ENCODE assay signal across 14 mouse cellular contexts in genomic region chr12:84399663-84400062, GRCm38 (mm10). TPM values are rescaled to one million over a fixed set of nuclear protein-coding genes. Genes with fewer than 3 reads are reported as not detected.
DNase-seq lines count a peak whose midpoint lies in the region; ATAC-seq and TF ChIP-seq lines count a peak whose summit lies in the region.
"Had no signal": no experiment of that assay in that cellular context is flagged by ENCODE, and none has a peak within 500 bp of the region (broad histone marks: within the 10 kb centered on the region; RNA-seq: fewer than 3 reads in every experiment).

No protein-coding gene starts in this region.

- peaks cover 20% of the 10 kb centered on the region; the same call in 1 of the 2 replicates for H3K36me3 ChIP-seq in liver, adult 2 months (ENCODE audit: control insufficient read depth, insufficient read depth, low read length)
- H3K36me3 ChIP-seq in liver, embryonic 13.5 days: no peaks in the 10 kb centered on the region
- H3K36me3 ChIP-seq: embryonic facial prominence, embryonic 13.5 days; midbrain, embryonic 13.5 days had no signal

- 18% methylated on average over 9 of the region's 9 CpGs for WGBS in liver, adult 2 months
- WGBS in liver, embryonic 13.5 days (ENCODE audit: insufficient replicate concordance): 63% methylated on average over 9 of the region's 9 CpGs

- no peaks in the 10 kb centered on the region for H3K27me3 ChIP-seq in liver, adult 2 months (ENCODE audit: control insufficient read depth, insufficient read depth, low read length)
- H3K27me3 ChIP-seq in liver, embryonic 13.5 days: no peaks in the 10 kb centered on the region
- H3K27me3 ChIP-seq: embryonic facial prominence, embryonic 13.5 days; midbrain, embryonic 13.5 days had no signal

- TF ChIP-seq CTCF in liver, adult 2 months (IDR thresholded peaks at IDR 0.05; ENCODE audit: low read depth, low read length): no peak
- TF ChIP-seq CTCF in left cerebral cortex, adult 2 months (IDR thresholded peaks at IDR 0.05): no peak

- no peaks in the 10 kb centered on the region for H3K9me3 ChIP-seq in liver, embryonic 13.5 days (replicated peaks)
- H3K9me3 ChIP-seq: embryonic facial prominence, embryonic 13.5 days; midbrain, embryonic 13.5 days had no signal

- H3K4me2 ChIP-seq in liver, embryonic 13.5 days: 0 out of 2 replicates have a peak overlapping the region, but pooled peaks have one; percentile 1
- H3K4me2 ChIP-seq: embryonic facial prominence, embryonic 13.5 days; midbrain, embryonic 13.5 days had no signal

- H3K27ac ChIP-seq in liver, adult 2 months (replicated peaks; ENCODE audit: insufficient read depth, low read depth, low read length): peak overlapping the region; percentile 100
- H3K27ac ChIP-seq in liver, embryonic 13.5 days: peak overlapping the region; percentile 68
- no peak overlapping the region for H3K27ac ChIP-seq in left cerebral cortex, adult 2 months
- H3K27ac ChIP-seq: embryonic facial prominence, embryonic 13.5 days; midbrain, embryonic 13.5 days had no signal

- intact Hi-C loops in left cerebral cortex, adult 2 months (cut with DNase I): no loop called here
- intact Hi-C loops in gastrocnemius, postnatal 36 days (cut with DNase I): no loop called here

- H3K4me3 ChIP-seq in liver, adult 2 months (ENCODE audit: insufficient read depth, low read depth, low read length): peak overlapping the region; percentile 77
- H3K4me3 ChIP-seq in liver, embryonic 13.5 days (replicated peaks): no peak overlapping the region
- H3K4me3 ChIP-seq in left cerebral cortex, adult 2 months: no peak overlapping the region
- H3K4me3 ChIP-seq: embryonic facial prominence, embryonic 13.5 days; midbrain, embryonic 13.5 days had no signal

- H3K4me1 ChIP-seq in liver, adult 2 months (ENCODE audit: control insufficient read depth, insufficient read depth, low read length): peaks cover 16% of the 10 kb centered on the region
- peaks cover 23% of the 10 kb centered on the region for H3K4me1 ChIP-seq in liver, embryonic 13.5 days (replicated peaks)
- H3K4me1 ChIP-seq: embryonic facial prominence, embryonic 13.5 days; midbrain, embryonic 13.5 days had no signal

- peak; percentile 26; the same call in 1 of the 2 replicates for TF ChIP-seq POLR2A in liver, adult 2 months (IDR thresholded peaks at IDR 0.05; ENCODE audit: extremely low read depth, insufficient read depth, low read length)

- ATAC-seq in liver, embryonic 13.5 days (ENCODE audit: low read depth): no peak
- ATAC-seq: forebrain, postnatal 0 days; midbrain, embryonic 13.5 days had no signal

- DNase-seq in liver, adult 2 months (ENCODE audit: extremely low read depth, low read depth, low spot score): peak; percentile 95
- DNase-seq in liver: no peak
- DNase-seq in fat pad, adult 2 months (ENCODE audit: extremely low read depth, low read depth, low spot score): peak; percentile 84
- DNase-seq in kidney, adult 8-10 months: peak; percentile 66 to 76
- DNase-seq in liver, embryonic 13.5 days: no peak
- DNase-seq in left cerebral cortex, adult 8-10 months (ENCODE audit: low spot score in 2 of 2): no peak
- DNase-seq in left cerebral cortex, adult 2 months (ENCODE audit: extremely low spot score in 1 of 2, low spot score in 2 of 2): no peak
- no peak for DNase-seq in gastrocnemius, postnatal 36 days
- DNase-seq: cerebellum, postnatal 10 days; forebrain, postnatal 0 days; lung, adult 2 months; right cerebral cortex, adult 18-20 months had no signal

- H3K9ac ChIP-seq in liver, adult 2 months (ENCODE audit: low read depth, low read length): peak overlapping the region; percentile 93
- no peak overlapping the region for H3K9ac ChIP-seq in liver, embryonic 13.5 days
- H3K9ac ChIP-seq: embryonic facial prominence, embryonic 13.5 days; forebrain, postnatal 0 days; midbrain, embryonic 13.5 days had no signal

- peaks cover 3% of the 10 kb centered on the region; the same call in 1 of the 2 replicates for H3K79me2 ChIP-seq in liver, adult 2 months (ENCODE audit: control insufficient read depth, insufficient read depth, low read length)

RNA-seq across cellular contexts. Expression of gene Entpd5, which starts 9.2 kb away (rescaled TPM):
- 157 and 161 TPM in 2 replicates for total RNA-seq in liver, adult 2 months (2014; rRNA removed)
- polyA plus RNA-seq in liver, adult 2 months (2012; rRNA removed): 52.6 and 62.7 TPM in 2 replicates
- polyA plus RNA-seq in liver, embryonic 13.5 days (2015; fragmentation: Nextera tagmentation; extraction: Ambion mirVana): 11.5 and 14.1 TPM in 2 replicates
- 10 to 100 TPM; 23.5 to 29.7 (median 27.0) TPM for total RNA-seq in left cerebral cortex, adult 8-10 months (2022)
- 10 to 100 TPM; 21.8 to 23.9 TPM for total RNA-seq in left cerebral cortex, adult 2 months (2021)
- 10 to 100 TPM; 10.8 to 13.5 TPM for total RNA-seq in gastrocnemius, postnatal 36 days (2021)

RNA-seq across cellular contexts. Expression of gene Bbof1, which starts 9.2 kb away (rescaled TPM):
- 0.18 and 0.27 TPM in 2 replicates for total RNA-seq in liver, adult 2 months (2014; rRNA removed)
- not detected in 2 replicates for polyA plus RNA-seq in liver, adult 2 months (2012; rRNA removed)
- polyA plus RNA-seq in liver, embryonic 13.5 days (2015; fragmentation: Nextera tagmentation; extraction: Ambion mirVana): 0.24 and 0.75 TPM in 2 replicates
- total RNA-seq in left cerebral cortex, adult 8-10 months (2022): 1 to 10 TPM; 5.8 to 8.9 (median 6.2) TPM
- total RNA-seq in left cerebral cortex, adult 2 months (2021): 10 to 100 TPM; 10.1 TPM
- 1 to 10 TPM; 1.4 to 1.7 TPM for total RNA-seq in gastrocnemius, postnatal 36 days (2021)

RNA-seq across cellular contexts. Expression of gene Rnf113a2, which starts 17.3 kb away (rescaled TPM):
- total RNA-seq in liver, adult 2 months (2014; rRNA removed): 5.0 and 5.9 TPM in 2 replicates
- 2.8 TPM in 2 replicates for polyA plus RNA-seq in liver, adult 2 months (2012; rRNA removed)
- polyA plus RNA-seq in liver, embryonic 13.5 days (2015; fragmentation: Nextera tagmentation; extraction: Ambion mirVana): 15.8 and 20.2 TPM in 2 replicates
- 10 to 100 TPM; 11.7 to 15.2 (median 13.5) TPM for total RNA-seq in left cerebral cortex, adult 8-10 months (2022)
- total RNA-seq in left cerebral cortex, adult 2 months (2021): 10 to 100 TPM; 11.3 to 11.8 TPM
- 1 to 10 TPM; 5.8 to 6.7 TPM for total RNA-seq in gastrocnemius, postnatal 36 days (2021)

RNA-seq across cellular contexts. Expression of gene Fam161b, which starts 38.0 kb away (rescaled TPM):
- total RNA-seq in liver, adult 2 months (2014; rRNA removed): 0.09 and 0.13 TPM in 2 replicates
- 0.15 and 0.16 TPM in 2 replicates for polyA plus RNA-seq in liver, adult 2 months (2012; rRNA removed)
- polyA plus RNA-seq in liver, embryonic 13.5 days (2015; fragmentation: Nextera tagmentation; extraction: Ambion mirVana): 1.4 and 1.5 TPM in 2 replicates
- total RNA-seq in left cerebral cortex, adult 8-10 months (2022): 10 to 100 TPM; 10.5 to 13.1 (median 12.2) TPM
- total RNA-seq in left cerebral cortex, adult 2 months (2021): 10 to 100 TPM; 10.3 to 12.8 TPM
- total RNA-seq in gastrocnemius, postnatal 36 days (2021): 1 to 10 TPM in 1 of 2 experiments, under 1 TPM in 1; 0.54 to 1.1 TPM

RNA-seq across cellular contexts. Expression of gene Coq6, which starts 38.2 kb away (rescaled TPM):
- total RNA-seq in liver, adult 2 months (2014; rRNA removed): 21.2 and 23.0 TPM in 2 replicates
- 25.1 and 27.8 TPM in 2 replicates for polyA plus RNA-seq in liver, adult 2 months (2012; rRNA removed)
- 29.4 and 29.6 TPM in 2 replicates for polyA plus RNA-seq in liver, embryonic 13.5 days (2015; fragmentation: Nextera tagmentation; extraction: Ambion mirVana)
- total RNA-seq in left cerebral cortex, adult 8-10 months (2022): 10 to 100 TPM; 22.0 to 28.3 (median 25.2) TPM
- 10 to 100 TPM; 27.6 to 30.7 TPM for total RNA-seq in left cerebral cortex, adult 2 months (2021)
- total RNA-seq in gastrocnemius, postnatal 36 days (2021): 10 to 100 TPM; 24.8 to 25.0 TPM

Comparison
In these comparisons a context has a peak if more than half of its experiments do, and no peak if none do; other contexts are left out.
1. DNase-seq: peak in liver, adult 2 months (single experiment), fat pad, adult 2 months (single experiment) and kidney, adult 8-10 months (2 of 2); none in liver (single experiment), liver, embryonic 13.5 days (single experiment), left cerebral cortex, adult 8-10 months (0 of 2), left cerebral cortex, adult 2 months (0 of 2) and gastrocnemius, postnatal 36 days (0 of 2).